Mouse (Mus musculus): ENCODE measurements around the gene Adamts18.
A peak's percentile ranks its signal among the peaks of the same experiment; 100 is the strongest.

- TF ChIP-seq CTCF (IDR thresholded peaks at IDR 0.05; ENCODE audit: control insufficient read depth, insufficient read depth, insufficient replicate concordance, low read depth, low read length) (0 out of 2 replicates have a peak, but pooled peaks have one; percentile 8), POLR2A (IDR thresholded peaks at IDR 0.05; ENCODE audit: control insufficient read depth, low read depth, low read length) (no peak)
These were observed 3.1 kb upstream of the Adamts18 start for GRCm38 (mm10) chr8:113851655-113852054.

All from testis, adult 2 months (tissue).